Mouse (Mus musculus) liver, embryonic 14.5 days (tissue): ENCODE measurements around the gene Rgs10.

ENCODE experiments used
- CTCF ChIP-seq: IDR thresholded peaks from 2 replicates; pipeline ENCODE4 v1.5.1; 2016; ENCODE audit warnings: antibody characterized with exemption, low read depth, control low read depth
- EP300 ChIP-seq: IDR thresholded peaks from 2 replicates; pipeline ENCODE4 v1.6.1; 2016; ENCODE audit warnings: antibody characterized with exemption, low read depth

- TF ChIP-seq CTCF (no peak), EP300 (no peak)
These were observed 27.1 kb downstream of the Rgs10 start for GRCm38 (mm10) chr7:128391267-128392057.
